Mouse (Mus musculus): ENCODE results near the gene Rab3b. TPM values are rescaled to one million over a fixed set of nuclear protein-coding genes. Genes with fewer than 3 reads are reported as not detected.

Rab3b gene
- total and polyA plus RNA-seq, 3 experiments, result 0.11 TPM; not detected in 2

DNA sequence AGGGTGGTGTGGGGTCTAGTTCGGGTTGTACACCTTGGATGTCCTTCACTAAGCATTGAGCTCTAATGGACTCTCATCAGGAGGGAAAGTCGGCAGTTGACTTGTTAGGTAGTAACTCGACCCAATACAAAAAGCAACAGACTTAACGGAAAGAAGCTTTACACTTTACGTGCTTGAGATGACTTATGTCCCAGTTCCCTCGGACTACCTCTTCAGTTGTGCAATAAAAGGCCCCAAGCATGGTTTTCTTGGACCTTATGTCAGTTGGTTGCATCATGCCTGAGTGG is 45.1 kb upstream of the Rab3b start:
- Histone ChIP-seq H3K36me3 (ENCODE audit: control insufficient read depth in 1 of 2, insufficient read depth in 2 of 2, low read length in 2 of 2) (peaks cover 0 to 24% of the 10 kb centered on the region in 2 experiments; a peak in 2 of 4 replicates), H3K9ac (ENCODE audit: control insufficient read depth, low read depth, low read length, poor library complexity, severe bottlenecking) (peak overlapping the region; percentile 76), H3K4me3 (ENCODE audit: control insufficient read depth in 1 of 2, insufficient read depth in 1 of 2, low read depth in 2 of 2, low read length in 2 of 2) (peak overlapping the region; percentile 79 to 88), H3K27ac (ENCODE audit: control insufficient read depth, low read depth, low read length) (peak overlapping the region; percentile 96), H3K4me1 (ENCODE audit: control insufficient read depth in 1 of 2, insufficient read depth in 2 of 2, low read length in 2 of 2) (peaks cover 5 to 9% of the 10 kb centered on the region in 2 experiments), H3K79me2 (ENCODE audit: control insufficient read depth, insufficient read depth, low read length, poor library complexity) (peaks cover 33% of the 10 kb centered on the region), H3K27me3 (ENCODE audit: control insufficient read depth in 1 of 2, insufficient read depth in 2 of 2, low read length in 2 of 2) (no peaks in the 10 kb centered on the region), H3K9me3 (replicated peaks; ENCODE audit: insufficient read depth, low read length) (no peaks in the 10 kb centered on the region)
- no peak for DNase-seq (ENCODE audit: low read depth, low spot score)
- no peak for TF ChIP-seq ZMIZ1 (IDR thresholded peaks at IDR 0.05; ENCODE audit: low read depth, low read length)
- no peak for TF ChIP-seq ZNF384 (IDR thresholded peaks at IDR 0.05; ENCODE audit: low read depth, low read length)
- no peak for TF ChIP-seq SMC3 (IDR thresholded peaks at IDR 0.05; ENCODE audit: low read depth, low read length)
- no peak for TF ChIP-seq MYC (IDR thresholded peaks at IDR 0.05; ENCODE audit: low read depth, low read length)
- no peak for TF ChIP-seq USF2 (IDR thresholded peaks at IDR 0.05; ENCODE audit: borderline replicate concordance in 1 of 2, insufficient read depth in 1 of 2, low read depth in 1 of 2, low read length in 2 of 2)
- TF ChIP-seq USF1 (IDR thresholded peaks at IDR 0.05; ENCODE audit: low read depth, low read length), result no peak
- peak; percentile 12 to 29; a peak in 1 of 4 replicates for TF ChIP-seq EP300 (IDR thresholded peaks at IDR 0.05; ENCODE audit: low read depth in 1 of 2, low read length in 2 of 2)
- TF ChIP-seq MXI1 (IDR thresholded peaks at IDR 0.05; ENCODE audit: low read depth, low read length), result peak; percentile 59; the same call in 1 of the 2 replicates
- peak; percentile 31 for TF ChIP-seq CHD2 (IDR thresholded peaks at IDR 0.05; ENCODE audit: low read length)
- 0 out of 2 replicates have a peak, but pooled peaks have one; percentile 48 for TF ChIP-seq NELFE (IDR thresholded peaks at IDR 0.05; ENCODE audit: low read depth, low read length)
- TF ChIP-seq UBTF (IDR thresholded peaks at IDR 0.05; ENCODE audit: borderline replicate concordance, insufficient read depth, low read depth, low read length), result no peak
- no peak for TF ChIP-seq SIN3A (IDR thresholded peaks at IDR 0.05; ENCODE audit: low read length)
- TF ChIP-seq TCF12 (IDR thresholded peaks at IDR 0.05; ENCODE audit: low read depth, low read length), result no peak
- no peak for TF ChIP-seq MAZ (IDR thresholded peaks at IDR 0.05; ENCODE audit: low read depth, low read length)
- 0 out of 2 replicates have a peak, but pooled peaks have one; percentile 83 for TF ChIP-seq POLR2AphosphoS5 (IDR thresholded peaks at IDR 0.05; ENCODE audit: borderline replicate concordance, low read depth, low read length)
- no peak for TF ChIP-seq E2F4 (IDR thresholded peaks at IDR 0.05; ENCODE audit: borderline replicate concordance, low read depth, low read length)
- no peak for TF ChIP-seq NRF1 (IDR thresholded peaks at IDR 0.05; ENCODE audit: insufficient read depth, low read depth, low read length, poor library complexity, severe bottlenecking)
- TF ChIP-seq TBP (IDR thresholded peaks at IDR 0.05; ENCODE audit: low read depth, low read length), result no peak
- TF ChIP-seq POLR2A (IDR thresholded peaks at IDR 0.05; ENCODE audit: control insufficient read depth in 1 of 2, insufficient read depth in 1 of 2, low read depth in 1 of 2, low read length in 2 of 2, poor library complexity in 1 of 2), result peak in 1 of 2 experiments; percentile 22; a peak in 2 of 4 replicates
- TF ChIP-seq ETS1 (IDR thresholded peaks at IDR 0.05; ENCODE audit: low read depth, low read length), result no peak
- TF ChIP-seq TAL1 (IDR thresholded peaks at IDR 0.05; ENCODE audit: low read length), result no peak
- TF ChIP-seq RAD21 (IDR thresholded peaks at IDR 0.05; ENCODE audit: low read depth, low read length), result no peak
- TF ChIP-seq RCOR1 (IDR thresholded peaks at IDR 0.05; ENCODE audit: low read depth, low read length), result 0 out of 2 replicates have a peak, but pooled peaks have one; percentile 15
- no peak for TF ChIP-seq POLR2AphosphoS2 (IDR thresholded peaks at IDR 0.05; ENCODE audit: low read length)
- no peak for TF ChIP-seq ELF1 (IDR thresholded peaks at IDR 0.05; ENCODE audit: low read depth, low read length)
- 0 out of 2 replicates have a peak, but pooled peaks have one; percentile 24 for TF ChIP-seq JUND (IDR thresholded peaks at IDR 0.05; ENCODE audit: low read depth, low read length)
- TF ChIP-seq BHLHE40 (IDR thresholded peaks at IDR 0.05; ENCODE audit: borderline replicate concordance, low read depth, low read length), result no peak
- TF ChIP-seq CTCF (IDR thresholded peaks at IDR 0.05 in 2 of 3, conservative IDR thresholded peaks at IDR 0.05 in 1 of 3; ENCODE audit: control insufficient read depth in 1 of 3, insufficient read depth in 1 of 3, low read depth in 2 of 3, low read length in 3 of 3, poor library complexity in 1 of 3, severe bottlenecking in 1 of 3), result no peak
- no peak for TF ChIP-seq HCFC1 (IDR thresholded peaks at IDR 0.05; ENCODE audit: low read depth, low read length)
- TF ChIP-seq MAFK (IDR thresholded peaks at IDR 0.05; ENCODE audit: borderline replicate concordance, low read depth, low read length), result no peak
- TF ChIP-seq MYB (IDR thresholded peaks at IDR 0.05; ENCODE audit: low read depth, low read length), result peak; percentile 55; the same call in 1 of the 2 replicates
- TF ChIP-seq KAT2A (conservative IDR thresholded peaks at IDR 0.05; ENCODE audit: low read depth, low read length), result peak; percentile 49; the same call in 1 of the 2 replicates
- 0 out of 2 replicates have a peak, but pooled peaks have one; percentile 42 for TF ChIP-seq ZKSCAN1 (IDR thresholded peaks at IDR 0.05; ENCODE audit: low read depth, low read length)
- TF ChIP-seq GATA1 (IDR thresholded peaks at IDR 0.05; ENCODE audit: low read depth, low read length), result no peak
- peak; percentile 7 for TF ChIP-seq MAX (IDR thresholded peaks at IDR 0.05; ENCODE audit: low read length)
- TF ChIP-seq GABPA (IDR thresholded peaks at IDR 0.05; ENCODE audit: low read depth, low read length), result 0 out of 2 replicates have a peak, but pooled peaks have one; percentile 43
- no peak for TF ChIP-seq CHD1 (IDR thresholded peaks at IDR 0.05; ENCODE audit: low read depth, low read length)
- no peak for TF ChIP-seq MEF2A (IDR thresholded peaks at IDR 0.05; ENCODE audit: extremely low read depth, insufficient replicate concordance, low read depth, low read length, poor library complexity, severe bottlenecking)

Measured in MEL (cell line).